In genomic region chr7:39981647-39982046, GRCm38 (mm10) we compare ENCODE assay signal across 34 mouse cellular contexts.
"Had no signal": no experiment of that assay in that cellular context is flagged by ENCODE, and none has a peak within 500 bp of the region (broad histone marks: within the 10 kb centered on the region; RNA-seq: fewer than 3 reads in every experiment).

No protein-coding gene starts in this region.

- H3K27ac ChIP-seq: heart, embryonic 13.5 days; heart, embryonic 15.5 days; hindbrain, embryonic 10.5 days; hindbrain, embryonic 12.5 days; hindbrain, embryonic 13.5 days; hindbrain, embryonic 14.5 days; hindbrain, embryonic 15.5 days; hindbrain, postnatal 0 days; intestine, embryonic 15.5 days; kidney, embryonic 15.5 days; kidney, postnatal 0 days; layer of hippocampus, adult 2 months had no signal

- H3K9ac ChIP-seq: heart, embryonic 12.5 days; heart, embryonic 13.5 days; heart, embryonic 15.5 days; hindbrain, embryonic 12.5 days; hindbrain, embryonic 13.5 days; hindbrain, embryonic 14.5 days; hindbrain, embryonic 15.5 days; intestine, embryonic 15.5 days; kidney, embryonic 15.5 days had no signal

- H3K4me3 ChIP-seq: heart, embryonic 12.5 days; heart, embryonic 13.5 days; heart, embryonic 15.5 days; hindbrain, embryonic 10.5 days; hindbrain, embryonic 12.5 days; hindbrain, embryonic 13.5 days; hindbrain, embryonic 15.5 days; intestine, embryonic 15.5 days; kidney, embryonic 15.5 days; layer of hippocampus, adult 2 months had no signal

- H3K4me1 ChIP-seq: heart, embryonic 13.5 days; heart, embryonic 15.5 days; hindbrain, embryonic 10.5 days; hindbrain, embryonic 12.5 days; hindbrain, embryonic 13.5 days; hindbrain, embryonic 15.5 days; intestine, embryonic 15.5 days; kidney, embryonic 15.5 days had no signal

- DNase-seq: heart, postnatal 10 days; heart, postnatal 14 days; heart, postnatal 36 days; heart, postnatal 4 days; kidney, adult 11 months; kidney, adult 18-20 months; kidney, adult 2 months; kidney, adult 8-10 months; kidney, adult 9 months; kidney, postnatal 10 days; kidney, postnatal 14 days; kidney, postnatal 25 days; kidney, postnatal 36 days; kidney, postnatal 4 days; layer of hippocampus, adult 9-11 months; layer of hippocampus, postnatal 36 days had no signal

- ATAC-seq: hindbrain, embryonic 16.5 days; hindbrain, postnatal 0 days; inflammation-experienced regulatory T-cells, adult 6 months; intestine, embryonic 15.5 days; intestine, embryonic 16.5 days; intestine, postnatal 0 days had no signal

- H3K27me3 ChIP-seq: heart, embryonic 12.5 days; heart, embryonic 13.5 days; heart, embryonic 15.5 days; hindbrain, embryonic 12.5 days; hindbrain, embryonic 13.5 days; hindbrain, embryonic 15.5 days; intestine, embryonic 15.5 days; kidney, embryonic 15.5 days had no signal

- H3K4me2 ChIP-seq: heart, embryonic 11.5 days; heart, embryonic 12.5 days; heart, embryonic 13.5 days; heart, embryonic 15.5 days; hindbrain, embryonic 12.5 days; hindbrain, embryonic 13.5 days; hindbrain, embryonic 14.5 days; hindbrain, embryonic 15.5 days; intestine, embryonic 15.5 days; kidney, embryonic 15.5 days had no signal

- H3K36me3 ChIP-seq: heart, embryonic 12.5 days; heart, embryonic 13.5 days; heart, embryonic 15.5 days; hindbrain, embryonic 10.5 days; hindbrain, embryonic 12.5 days; hindbrain, embryonic 13.5 days; hindbrain, embryonic 15.5 days; intestine, embryonic 15.5 days; kidney, embryonic 15.5 days had no signal

- H3K9me3 ChIP-seq: heart, embryonic 12.5 days; heart, embryonic 13.5 days; heart, embryonic 15.5 days; hindbrain, embryonic 10.5 days; hindbrain, embryonic 12.5 days; hindbrain, embryonic 13.5 days; hindbrain, embryonic 15.5 days; intestine, embryonic 15.5 days; kidney, embryonic 15.5 days had no signal
